Mouse (Mus musculus) thymus, adult 18-20 months (tissue): ENCODE results near the gene 2310022A10Rik.

ENCODE experiments used
- DNase-seq, 2 experiments: peaks; one replicate each; pipeline ENCODE4 v3.0.0; 2022; ENCODE audit warnings: mixed read lengths in 2 of 2

Gene 2310022A10Rik

DNA sequence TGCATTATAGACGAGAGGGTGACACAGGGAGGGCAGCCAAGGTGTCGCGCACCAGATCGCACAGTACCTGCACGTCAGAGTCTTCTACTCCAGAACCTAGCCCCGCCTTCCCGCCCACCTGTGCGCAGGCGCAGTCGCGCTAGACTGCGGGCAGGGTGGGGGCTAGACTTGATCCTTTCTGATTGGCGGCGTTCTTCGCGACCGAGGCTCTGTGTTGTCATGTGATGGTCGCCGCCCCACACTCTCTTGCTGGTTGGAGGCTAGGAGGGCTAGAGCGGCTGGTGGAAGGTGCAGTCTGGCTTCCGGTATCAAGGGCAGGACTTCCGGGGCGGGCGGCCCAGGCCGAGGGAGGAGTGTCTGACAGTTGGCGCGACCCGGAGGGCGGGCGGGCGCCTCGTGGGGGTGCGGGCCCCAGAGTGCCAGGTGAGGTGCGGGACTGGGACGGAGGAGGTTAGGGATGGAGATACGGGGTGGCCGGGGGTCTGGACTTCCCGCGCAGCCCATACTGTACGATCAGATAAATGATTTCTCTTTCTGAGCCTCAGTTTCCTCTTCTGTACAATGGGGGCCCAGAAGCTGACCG lies at the start of gene 2310022A10Rik, which contains the start of gene Pld3:
2310022A10Rik (plus strand) TSS at position 303 of the 583 bp plus-strand sequence.
Pld3 (minus strand) TSS at position 288 of the 583 bp plus-strand sequence.
- peak; percentile 96 to 98 for DNase-seq

DNA sequence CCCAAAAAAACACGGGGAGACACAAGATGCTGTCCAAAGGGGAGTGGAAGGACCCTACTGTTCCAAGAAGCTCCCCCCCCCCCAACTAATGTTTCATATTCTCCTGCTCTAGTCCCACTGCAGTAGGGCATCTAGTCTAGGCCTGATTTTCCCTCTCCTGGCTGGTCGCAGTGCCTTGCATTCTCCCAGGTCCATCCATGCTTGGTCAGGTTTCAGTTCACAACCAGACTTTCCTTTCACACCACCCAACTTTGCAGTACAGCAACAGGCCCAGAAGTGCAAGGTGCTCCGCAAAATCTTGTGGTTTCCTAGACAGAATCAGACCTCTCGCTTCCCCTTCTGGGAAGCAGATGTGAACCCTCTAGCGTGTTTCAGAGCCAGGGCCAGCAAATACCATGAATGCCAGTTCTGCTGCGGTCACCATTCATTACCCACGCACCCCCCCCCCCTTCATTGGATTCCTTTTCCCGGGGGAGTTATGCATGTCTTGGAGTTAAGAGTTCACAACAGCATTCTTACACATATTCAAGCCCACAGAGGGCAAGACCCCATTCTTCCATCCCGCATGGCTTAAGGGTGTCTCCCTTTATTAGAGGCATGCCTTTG lies 46.2 kb upstream of the 2310022A10Rik start:
- DNase-seq = no peak

DNA sequence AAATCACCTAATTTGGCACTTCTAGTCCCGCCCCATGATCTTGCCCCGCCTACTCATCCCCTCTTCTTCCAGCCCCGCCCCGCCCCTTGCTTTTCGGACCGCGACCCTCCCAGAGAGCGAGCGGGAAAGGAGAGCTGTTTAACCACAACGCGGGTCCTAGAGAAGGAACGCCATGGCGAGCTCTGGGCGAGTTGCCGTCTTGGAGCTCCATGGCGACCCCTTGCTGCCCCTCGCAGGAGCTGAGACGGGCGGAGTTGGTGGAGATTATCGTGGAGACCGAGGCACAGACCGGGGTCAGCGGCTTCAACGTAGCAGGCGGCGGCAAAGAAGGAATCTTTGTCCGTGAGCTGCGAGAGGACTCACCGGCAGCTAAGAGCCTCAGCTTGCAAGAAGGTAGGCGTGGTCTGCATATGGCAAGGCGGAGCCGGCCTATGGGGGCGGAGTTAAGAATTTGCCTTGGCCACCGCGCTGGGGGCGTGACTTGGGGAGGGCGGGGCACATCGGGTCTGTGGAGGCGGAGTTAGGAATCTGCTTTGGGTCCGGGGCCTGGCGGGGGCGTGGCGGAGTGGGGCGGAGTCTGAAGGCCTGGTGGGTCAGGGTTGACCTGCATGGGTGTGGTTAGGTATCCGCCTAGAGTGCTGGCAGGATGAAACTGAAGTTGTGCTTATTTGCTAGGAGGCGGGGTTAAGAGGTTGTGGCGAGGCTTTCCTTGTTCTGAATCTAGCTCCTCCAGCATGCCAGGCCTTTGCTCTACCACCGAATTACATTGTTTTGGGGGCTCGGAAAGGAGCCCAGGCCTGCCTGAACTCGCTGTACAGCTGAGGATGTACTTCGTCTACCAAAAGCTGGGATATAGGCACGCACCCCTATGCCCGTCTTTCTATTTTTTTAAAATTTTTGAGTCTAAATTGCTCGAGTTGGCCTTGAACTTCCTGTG lies 45.1 kb upstream of the 2310022A10Rik start:
- DNase-seq = peak; percentile 94 to 95

DNA sequence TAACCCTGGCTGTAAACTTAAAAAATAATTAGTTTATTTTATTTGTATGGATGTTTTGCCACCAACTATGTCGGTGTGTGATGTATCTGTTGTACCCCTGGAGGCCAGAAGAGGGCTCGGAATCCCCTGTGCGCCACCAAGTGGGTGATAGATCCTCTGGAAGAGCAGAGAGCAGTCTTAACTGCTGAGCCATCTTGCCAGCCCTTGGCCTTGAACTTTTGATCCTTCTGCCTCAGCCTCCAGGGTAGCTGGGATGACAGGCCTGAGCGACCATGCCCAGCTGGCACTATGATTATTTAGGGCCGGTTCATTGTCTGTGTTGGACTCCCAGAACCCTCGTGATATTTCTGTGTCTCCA lies 44.4 kb upstream of the 2310022A10Rik start:
- DNase-seq = peak; percentile 41 to 62

DNA sequence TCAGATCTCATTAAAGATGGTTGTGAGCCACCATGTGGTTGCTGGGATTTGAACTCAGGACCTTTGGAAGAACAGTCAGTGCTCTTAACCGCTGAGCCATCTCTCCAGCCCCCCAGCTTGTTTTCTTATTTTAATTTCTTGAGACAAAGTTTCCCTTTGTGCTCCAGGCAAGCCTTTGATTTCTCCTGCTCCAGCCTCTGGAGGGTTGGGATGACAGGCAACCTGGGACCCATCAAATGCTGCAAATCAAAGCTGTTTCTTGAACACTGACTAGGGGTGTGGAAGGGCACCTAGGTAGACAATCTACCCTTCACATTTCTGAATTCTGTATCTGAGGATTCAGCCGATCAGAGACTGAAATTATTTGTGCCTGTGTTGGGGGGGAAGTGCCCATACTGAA lies 42.2 kb upstream of the 2310022A10Rik start:
- DNase-seq = no peak

DNA sequence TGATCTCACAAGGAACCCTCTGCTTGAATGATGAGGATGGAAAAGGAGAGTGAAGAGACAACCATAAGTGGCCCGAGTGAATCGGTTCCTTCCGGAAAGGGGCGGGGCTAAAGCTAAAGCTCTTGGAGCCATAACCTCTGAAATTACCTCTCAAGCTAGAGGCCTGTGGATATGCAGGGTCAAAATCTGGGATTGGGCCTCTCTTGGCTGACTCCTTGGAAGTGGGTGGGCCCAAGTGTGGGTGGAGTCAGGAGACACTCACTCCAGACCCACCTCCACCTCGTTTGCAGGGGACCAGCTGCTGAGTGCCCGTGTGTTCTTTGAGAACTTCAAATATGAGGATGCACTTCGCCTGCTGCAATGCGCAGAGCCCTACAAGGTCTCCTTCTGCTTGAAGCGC lies 38.1 kb upstream of the 2310022A10Rik start:
- DNase-seq = no peak

DNA sequence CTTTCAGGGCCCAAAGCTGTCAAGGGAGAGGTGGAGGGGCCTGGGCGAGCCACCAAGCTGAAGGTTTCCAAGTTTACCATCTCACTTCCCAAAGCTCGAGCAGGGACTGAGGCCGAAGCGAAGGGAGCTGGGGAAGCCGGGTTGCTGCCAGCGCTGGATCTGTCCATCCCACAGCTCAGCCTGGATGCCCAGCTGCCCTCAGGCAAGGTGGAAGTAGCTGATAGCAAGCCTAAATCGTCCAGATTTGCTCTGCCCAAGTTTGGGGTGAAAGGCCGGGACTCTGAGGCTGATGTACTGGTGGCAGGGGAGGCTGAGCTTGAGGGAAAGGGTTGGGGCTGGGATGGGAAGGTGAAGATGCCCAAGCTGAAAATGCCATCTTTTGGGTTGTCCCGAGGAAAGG lies 34.7 kb upstream of the 2310022A10Rik start:
- no peak for DNase-seq

DNA sequence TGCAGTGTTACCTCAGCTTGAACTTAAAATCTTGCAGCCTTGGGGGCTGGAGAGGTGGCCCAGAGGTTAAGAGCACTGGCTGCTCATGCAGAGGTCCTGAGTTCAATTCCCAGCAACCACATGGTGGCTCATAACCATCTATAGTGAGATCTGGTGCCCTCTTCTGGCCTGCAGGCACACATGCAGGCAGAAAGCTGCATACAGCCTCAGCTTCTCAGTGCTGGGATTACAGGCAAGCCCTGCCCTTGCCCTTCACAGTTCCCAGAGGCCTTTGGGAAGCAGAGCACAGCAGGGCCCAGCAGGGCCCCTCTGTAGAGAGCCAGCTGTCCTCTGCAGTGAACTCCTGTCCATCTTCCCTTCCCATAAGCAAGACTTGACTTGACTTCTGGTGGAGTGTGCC lies 32.9 kb upstream of the 2310022A10Rik start:
- DNase-seq = no peak

DNA sequence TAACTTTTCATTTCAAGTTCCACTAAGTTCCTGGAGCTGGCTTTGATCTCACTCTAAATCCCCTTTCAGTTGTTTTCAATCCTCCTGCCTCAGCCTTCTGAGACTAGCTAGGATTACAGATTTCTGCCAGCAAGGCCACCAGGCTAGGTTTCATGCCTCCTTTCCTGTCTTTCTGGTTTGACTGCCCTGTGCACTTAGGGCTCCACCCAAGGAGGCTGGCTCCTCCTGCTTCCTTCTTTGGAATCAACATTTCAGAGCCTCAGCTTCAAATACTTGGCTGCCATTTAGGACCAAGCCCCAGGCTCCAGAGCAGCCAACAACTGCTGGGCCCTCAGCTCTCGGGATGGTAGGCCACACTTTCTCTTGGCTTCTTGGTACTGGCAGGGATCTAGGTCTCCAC lies 32.4 kb upstream of the 2310022A10Rik start:
- no peak for DNase-seq

DNA sequence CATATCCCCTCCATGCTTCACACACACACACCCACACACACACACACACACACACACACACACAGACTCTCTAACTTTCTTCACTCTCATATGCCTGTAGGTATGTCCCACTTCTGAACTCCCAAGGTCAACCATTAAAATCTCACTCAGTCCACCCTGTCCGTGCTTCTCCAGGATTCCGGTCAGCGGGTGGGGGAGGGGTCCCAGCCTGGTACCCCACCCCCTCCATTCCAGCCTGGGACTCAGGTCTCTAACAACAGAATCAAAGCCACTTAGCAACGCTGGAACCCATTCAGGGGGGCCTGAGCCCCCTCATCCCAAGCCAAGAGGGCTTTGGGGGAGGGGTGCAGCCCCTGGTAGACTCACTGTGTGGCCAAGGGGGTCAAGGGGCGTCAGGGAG lies 30.1 kb upstream of the 2310022A10Rik start, which contains the start of gene Hipk4:
Hipk4 (plus strand) TSS at position 301 of the 400 bp plus-strand sequence.
- DNase-seq = no peak

DNA sequence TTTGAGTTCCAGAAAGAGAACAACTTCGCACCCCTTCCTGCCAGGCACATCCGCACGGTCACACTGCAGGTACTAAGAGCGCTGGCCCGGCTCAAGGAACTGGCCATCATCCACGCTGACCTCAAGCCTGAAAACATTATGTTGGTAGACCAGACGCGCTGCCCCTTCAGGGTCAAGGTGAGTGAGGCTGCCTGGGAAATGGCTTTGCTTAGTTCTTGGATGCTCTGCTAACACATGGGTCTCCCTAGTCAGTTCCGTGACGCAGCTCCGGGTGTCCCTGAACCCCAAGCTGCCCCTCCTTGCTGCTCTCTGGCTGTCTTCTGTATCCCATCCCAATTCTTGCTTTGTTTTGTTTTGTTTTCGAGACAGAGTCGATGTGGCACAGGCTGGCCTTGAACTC lies 29.2 kb upstream of the 2310022A10Rik start:
- no peak for DNase-seq

DNA sequence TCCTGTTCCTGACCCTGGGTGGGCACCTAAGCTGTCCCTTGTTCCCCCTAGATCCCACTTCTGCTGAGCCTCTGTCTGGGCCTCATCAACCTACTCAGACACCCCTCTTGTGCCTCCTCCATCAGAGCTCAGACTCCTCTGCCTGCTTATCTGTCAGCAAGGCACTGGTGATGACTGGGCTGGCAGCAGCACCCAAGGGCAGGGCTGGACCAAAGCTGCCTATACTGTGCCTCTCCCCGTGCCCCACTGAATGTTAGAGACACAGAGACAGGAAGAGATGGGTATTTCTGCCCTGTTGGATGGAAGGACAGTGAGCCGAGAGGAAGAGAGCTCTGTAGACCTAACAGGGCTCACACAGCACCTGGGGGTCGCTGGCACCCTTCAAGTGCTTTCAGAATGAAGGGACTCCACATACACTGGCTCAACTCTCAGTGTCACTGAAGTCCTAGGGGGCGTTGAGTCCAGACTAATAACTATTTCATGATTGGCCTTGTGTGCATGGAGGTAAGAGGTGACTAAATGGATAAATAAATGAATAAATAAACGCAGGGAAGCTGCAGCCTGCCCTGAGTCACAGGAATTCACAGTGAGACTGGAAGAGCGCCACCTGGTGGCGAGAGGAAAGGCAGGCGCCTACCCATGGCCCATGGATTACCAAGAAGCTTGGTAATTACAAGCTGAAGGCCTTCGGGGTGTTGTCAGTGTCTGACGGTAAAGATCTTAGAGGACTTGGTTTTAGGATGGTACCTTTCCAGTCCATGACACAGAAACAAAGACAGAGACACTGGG lies 26.8 kb upstream of the 2310022A10Rik start:
- DNase-seq = no peak

DNA sequence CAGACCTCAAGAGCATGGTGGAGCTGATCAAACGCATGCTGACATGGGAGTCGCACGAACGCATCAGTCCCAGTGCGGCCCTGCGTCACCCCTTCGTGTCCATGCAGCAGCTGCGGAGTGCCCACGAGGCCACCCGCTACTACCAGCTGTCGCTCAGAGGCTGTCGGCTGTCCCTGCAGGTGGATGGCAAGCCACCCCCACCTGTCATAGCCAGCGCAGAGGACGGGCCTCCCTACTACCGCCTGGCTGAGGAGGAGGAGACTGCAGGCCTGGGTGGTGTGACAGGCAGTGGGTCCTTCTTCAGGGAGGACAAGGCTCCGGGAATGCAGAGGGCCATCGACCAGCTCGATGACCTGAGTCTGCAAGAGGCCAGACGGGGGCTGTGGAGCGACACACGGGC lies 24.0 kb upstream of the 2310022A10Rik start:
- no peak for DNase-seq

DNA sequence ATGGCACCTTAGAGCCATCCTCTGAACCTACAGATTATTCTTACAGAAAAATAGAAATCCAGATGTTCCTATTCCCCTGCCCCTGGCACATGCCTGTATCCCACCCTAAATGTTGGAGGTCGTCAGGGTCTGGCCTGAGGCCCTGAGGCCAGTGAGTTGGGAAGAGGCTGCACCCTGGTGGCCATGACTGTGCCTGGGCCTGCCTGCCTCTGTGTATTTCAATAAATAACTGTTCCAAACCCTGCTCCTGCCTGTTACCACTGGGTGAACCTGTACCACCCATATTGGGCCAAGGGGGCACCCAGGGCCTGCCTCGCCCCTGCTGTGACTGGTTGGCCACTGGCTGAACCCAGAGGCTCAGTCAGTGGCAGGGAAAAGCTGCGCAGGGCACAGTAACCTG lies 22.1 kb upstream of the 2310022A10Rik start:
- DNase-seq = no peak

DNA sequence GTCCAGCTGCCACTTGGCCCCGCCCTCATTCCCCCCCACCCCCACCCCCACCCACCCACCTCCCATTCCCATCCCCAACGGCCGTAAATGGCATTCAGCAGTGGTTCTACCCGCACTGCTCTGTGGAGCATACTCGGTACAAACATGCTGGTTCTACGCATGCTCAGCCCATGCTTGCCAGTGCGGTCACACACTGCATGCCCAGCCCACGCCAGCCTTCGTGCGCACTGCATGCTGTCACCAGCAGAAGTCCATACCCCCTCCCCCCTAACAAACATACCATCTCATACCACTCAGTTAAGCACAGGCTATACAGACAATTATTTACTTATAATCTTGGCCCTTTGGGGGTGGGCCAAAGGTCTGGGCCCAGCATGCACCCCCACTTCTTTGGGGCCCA lies 21.3 kb upstream of the 2310022A10Rik start:
- DNase-seq = no peak

DNA sequence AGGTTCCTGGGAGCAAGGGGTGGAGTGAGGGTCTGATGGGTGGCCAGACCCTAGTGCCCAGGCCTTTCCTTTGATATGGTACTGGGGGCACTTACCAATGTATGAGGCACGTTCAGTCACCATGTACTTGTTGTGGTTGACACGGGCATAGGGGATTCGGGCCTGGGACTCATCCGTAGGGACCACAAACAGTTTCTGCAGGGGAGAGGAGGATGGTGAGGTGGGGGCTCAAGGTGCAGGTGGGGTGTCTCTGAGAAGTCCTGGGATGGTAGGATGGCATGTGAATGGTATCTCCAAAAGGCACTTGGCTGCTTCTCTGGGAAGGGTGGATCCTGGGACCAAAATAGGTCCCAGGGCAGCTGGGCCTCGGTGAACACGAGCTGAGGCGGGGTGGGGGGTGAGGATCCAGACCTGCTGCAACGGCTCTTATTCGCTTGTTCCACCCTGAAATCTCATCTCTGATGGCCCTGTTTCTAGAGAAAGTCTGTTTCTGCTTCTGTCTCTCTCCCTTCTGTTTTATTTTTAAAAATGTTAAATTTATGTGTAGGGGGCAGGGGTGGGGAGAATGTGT lies 20.5 kb upstream of the 2310022A10Rik start:
- no peak for DNase-seq

DNA sequence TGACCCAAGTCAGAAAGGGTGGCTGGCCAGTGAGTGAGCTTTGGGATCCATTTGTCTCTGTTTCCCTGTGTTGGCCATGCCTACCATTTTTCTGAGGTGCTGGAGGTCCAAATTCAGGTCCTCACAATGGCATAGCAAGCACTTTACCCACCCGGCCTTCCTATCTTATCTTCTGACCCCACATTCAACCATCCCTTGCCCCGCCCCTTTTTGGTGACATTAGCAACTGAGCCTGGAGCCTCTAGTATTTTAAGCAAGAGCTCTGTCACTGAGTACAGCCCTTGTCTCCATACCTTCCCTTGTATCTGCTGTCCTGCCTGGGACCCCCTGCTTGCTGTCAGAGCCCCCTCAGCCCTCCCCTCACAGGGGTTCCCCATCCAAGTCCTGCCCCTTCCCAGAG lies 17.6 kb upstream of the 2310022A10Rik start:
- no peak for DNase-seq

DNA sequence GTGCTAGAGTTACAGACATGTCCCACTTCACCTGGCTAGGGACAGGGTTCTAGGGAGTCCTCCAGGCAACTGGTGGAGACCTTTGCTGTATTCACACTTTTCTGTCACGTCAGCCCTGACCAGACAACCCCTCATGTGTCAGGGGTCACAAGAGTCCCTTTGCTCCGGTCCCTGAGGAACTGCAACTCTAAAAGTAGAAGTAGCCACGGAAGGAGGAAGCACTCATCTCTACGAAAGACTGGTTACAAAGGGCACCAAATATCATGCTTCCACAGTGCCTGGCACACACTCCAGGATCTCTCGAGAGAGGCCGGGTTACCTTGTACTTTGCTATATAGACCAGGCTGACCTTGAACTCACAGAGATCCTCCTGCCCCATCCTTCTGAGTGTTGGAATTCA lies 16.4 kb upstream of the 2310022A10Rik start:
- DNase-seq = no peak

DNA sequence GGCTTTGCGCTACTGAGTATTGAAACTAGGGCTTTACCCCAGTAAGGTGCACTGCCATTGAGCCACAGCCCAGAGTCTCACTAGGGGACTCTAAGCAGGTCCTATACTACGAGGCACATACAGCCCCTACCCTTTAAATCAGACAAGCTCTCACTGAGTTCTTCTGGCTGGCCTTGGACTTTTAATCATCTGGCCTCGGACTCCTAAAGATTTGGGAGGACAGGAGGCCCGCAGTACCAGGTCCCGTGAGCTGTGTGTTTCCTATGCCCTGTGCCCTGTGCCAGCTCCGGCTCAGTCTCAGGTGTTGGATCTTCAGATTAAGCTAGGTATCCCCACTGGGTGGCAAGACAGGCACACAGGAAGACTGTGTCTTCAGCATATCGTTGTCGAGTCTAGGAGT lies 15.0 kb upstream of the 2310022A10Rik start:
- DNase-seq = no peak

DNA sequence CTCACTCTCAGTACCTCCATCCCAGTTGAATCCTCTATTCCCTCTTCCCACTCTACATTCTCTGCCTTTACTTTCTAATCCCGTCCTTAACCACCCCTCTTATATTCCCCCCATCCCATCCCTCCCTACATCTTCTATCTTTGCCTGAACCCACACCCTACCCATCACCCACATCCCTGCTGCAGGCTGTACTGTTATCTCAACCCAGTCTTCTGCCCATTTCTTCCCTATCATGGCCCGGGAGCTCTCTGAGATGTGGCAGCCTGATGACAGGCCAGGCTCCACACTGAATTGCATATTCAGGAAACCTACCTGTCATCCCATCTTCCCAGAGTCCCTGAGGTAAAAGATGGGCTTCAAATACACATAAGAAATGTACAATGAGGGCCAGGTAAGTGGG lies 14.2 kb upstream of the 2310022A10Rik start:
- no peak for DNase-seq

DNA sequence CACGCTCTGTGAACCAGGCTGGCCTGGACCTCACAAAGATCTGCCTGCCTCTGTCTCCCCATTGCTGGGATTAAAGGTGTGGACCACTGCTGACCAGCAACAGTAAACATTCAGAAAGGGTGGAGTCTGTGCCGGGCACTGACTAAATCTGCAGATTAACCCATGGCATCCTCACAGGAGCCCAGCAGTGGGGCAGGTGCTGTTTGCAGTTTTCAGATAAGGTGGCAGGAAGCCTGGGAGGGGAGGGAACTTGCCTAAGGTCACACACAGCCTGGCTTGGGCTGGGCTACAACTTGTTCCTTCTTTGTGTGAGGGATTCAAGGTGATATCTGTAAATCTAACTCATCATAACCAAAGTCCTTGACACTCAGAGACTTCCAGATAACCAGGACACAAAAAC lies 12.5 kb upstream of the 2310022A10Rik start:
- DNase-seq = no peak

DNA sequence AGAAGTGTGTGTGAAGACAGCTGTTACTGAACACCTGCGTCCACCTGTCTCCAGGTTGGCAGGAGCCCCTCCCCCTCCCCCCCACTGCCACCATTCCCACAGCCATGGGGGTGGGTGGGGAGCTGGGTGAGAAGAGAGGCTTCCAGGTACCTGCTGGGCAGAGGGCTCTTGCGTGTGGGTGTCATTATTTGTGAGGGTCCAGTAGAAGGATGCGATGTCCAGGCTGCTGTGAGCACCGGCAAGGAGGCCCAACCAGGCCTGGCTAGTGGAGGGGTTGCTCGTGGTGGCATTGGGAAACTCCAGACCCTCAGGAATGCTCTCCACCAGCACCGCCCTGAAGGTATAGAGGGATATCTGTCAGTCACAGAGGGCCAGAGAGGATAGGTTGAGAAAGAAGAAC lies 12.1 kb upstream of the 2310022A10Rik start:
- DNase-seq = peak in 1 of 2 experiments; percentile 38

DNA sequence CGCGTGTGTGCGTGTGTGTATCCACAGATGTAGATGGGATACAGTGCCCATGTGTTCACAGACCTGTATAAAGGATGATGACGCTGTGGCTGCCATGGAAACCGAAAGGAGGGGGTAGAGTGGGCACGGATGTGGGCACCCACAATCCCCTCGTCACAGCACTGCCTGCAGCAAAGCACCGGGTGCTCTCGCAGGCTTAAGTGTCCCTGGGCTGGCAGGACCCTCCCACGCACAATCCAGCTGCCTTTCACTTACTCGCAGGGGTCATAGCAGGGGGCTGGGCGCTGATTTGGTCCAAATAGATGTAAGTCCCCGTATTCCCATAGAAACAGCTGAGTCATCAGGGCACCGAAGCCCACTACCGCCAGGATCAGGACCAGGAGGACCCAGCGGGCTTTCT lies 11.6 kb upstream of the 2310022A10Rik start:
- peak; percentile 90 to 96 for DNase-seq
